Mouse (Mus musculus) left cerebral cortex, postnatal 4 days (tissue): ENCODE measurements around the gene Gm49384. TPM values are rescaled to one million over a fixed set of nuclear protein-coding genes. Genes with fewer than 3 reads are reported as not detected.

Experiments
- microRNA-seq: library from miRNA; unstranded; fragments of <30 nt; microRNA quantifications from one replicate; pipeline ENCODE4 v1.2.0, GENCODE M21; 2022
- total RNA-seq, 2 experiments: library from RNA; stranded (reverse); gene quantifications; 2 replicates each; pipeline ENCODE4 v1.2.3; 2021

Gene Gm49384
- total RNA-seq, 2 experiments from 2014 or later, result 4.4 to 7.0 TPM

Small RNA genes lying within 50 kb of the gene (microRNA-seq; reads per million reads assigned to microRNA genes)
- gene Gm47287 (not detected), gene Gm47295 (not detected)

Other genes starting within 250 kb of the Gm49384 start
- 1,000 to 10,000 TPM; 1,367 to 1,400 TPM for gene Rps29, start 45.1 kb downstream of the Gm49384 start, total RNA-seq
- 1 to 10 TPM; 1.5 to 2.9 TPM for gene Lrr1, start 35.5 kb downstream of the Gm49384 start, total RNA-seq
- 100 to 1,000 TPM; 230 to 246 TPM for gene Rpl36al, start 20.2 kb downstream of the Gm49384 start, total RNA-seq
- 10 to 100 TPM; 36.0 to 40.1 TPM for gene Mgat2, start 20.1 kb downstream of the Gm49384 start, total RNA-seq
- gene Gm49383, start 7.2 kb downstream of the Gm49384 start, total RNA-seq, result 1 to 10 TPM; 6.1 to 7.4 TPM
- 1 to 10 TPM; 2.5 to 2.6 TPM for gene Dnaaf2, start 5.8 kb downstream of the Gm49384 start, total RNA-seq
- gene Pole2, start 23.9 kb upstream of the Gm49384 start, total RNA-seq, result 1 to 10 TPM; 2.4 to 2.7 TPM
- gene Klhdc1, start 36.9 kb upstream of the Gm49384 start, total RNA-seq, result 10 to 100 TPM; 13.1 to 16.1 TPM
- gene Klhdc2, start 92.4 kb upstream of the Gm49384 start, total RNA-seq, result 100 to 1,000 TPM; 150 to 166 TPM
- 10 to 100 TPM; 50.9 to 51.1 TPM for gene Nemf, start 152.9 kb upstream of the Gm49384 start, total RNA-seq
- 10 to 100 TPM; 70.7 to 71.8 TPM for gene Arf6, start 167.9 kb upstream of the Gm49384 start, total RNA-seq
- gene Gm9887, start 168.2 kb upstream of the Gm49384 start, total RNA-seq, result 1 to 10 TPM in 1 of 2 experiments, not detected in 1; 1.4 TPM